Mouse (Mus musculus) ES-Bruce4 (cell line): ENCODE results near the gene Chil1. TPM values are rescaled to one million over a fixed set of nuclear protein-coding genes. Genes with fewer than 3 reads are reported as not detected.

Source experiments
- H3K27ac ChIP-seq: 2 replicates; pipeline ENCODE4 v1.5.1; 2012; ENCODE audit warnings: low read length, inconsistent platforms; ENCODE audit not compliant: insufficient read depth
- H3K27me3 ChIP-seq: 2 replicates; pipeline ENCODE4 v1.6.1; 2012; ENCODE audit warnings: mild to moderate bottlenecking, low read length, inconsistent platforms; ENCODE audit not compliant: control insufficient read depth, poor library complexity, insufficient read depth, severe bottlenecking
- H3K36me3 ChIP-seq: 2 replicates; pipeline ENCODE4 v1.6.1; 2012; ENCODE audit warnings: inconsistent platforms, mild to moderate bottlenecking, low read length, moderate library complexity; ENCODE audit not compliant: control insufficient read depth, poor library complexity, insufficient read depth, severe bottlenecking
- H3K4me1 ChIP-seq: one replicate; pipeline ENCODE4 v1.8.1; 2011; ENCODE audit warnings: low read length; ENCODE audit not compliant: control insufficient read depth, insufficient read depth
- H3K4me3 ChIP-seq: 2 replicates; pipeline ENCODE4 v1.5.1; 2011; ENCODE audit warnings: low read depth, mild to moderate bottlenecking, low read length
- H3K9ac ChIP-seq: 2 replicates; pipeline ENCODE4 v1.6.1; 2012; ENCODE audit warnings: low read depth, mild to moderate bottlenecking, inconsistent platforms; ENCODE audit not compliant: poor library complexity, severe bottlenecking
- H3K9me3 ChIP-seq: replicated peaks from 2 replicates; pipeline ENCODE4 v1.6.1; 2012; ENCODE audit warnings: mild to moderate bottlenecking, low read length, inconsistent platforms; ENCODE audit not compliant: control insufficient read depth, poor library complexity, insufficient read depth, severe bottlenecking
- CTCF ChIP-seq: IDR thresholded peaks from one replicate; pipeline ENCODE4 v1.8.1; 2011; ENCODE audit warnings: low read depth, low read length
- EP300 ChIP-seq: IDR thresholded peaks from 2 replicates; pipeline ENCODE4 v1.6.1; 2011; ENCODE audit warnings: low read depth, low read length; ENCODE audit not compliant: insufficient read depth
- POLR2A ChIP-seq: IDR thresholded peaks from one replicate; pipeline ENCODE4 v1.8.1; 2011; ENCODE audit warnings: low read length; ENCODE audit not compliant: insufficient read depth
- polyA plus RNA-seq: library from polyadenylated mRNA; stranded (reverse); fragments of >200 nt; gene quantifications from 2 replicates; pipeline ENCODE4 v1.2.4, GENCODE M21; 2011; ENCODE audit warnings: low read depth; ENCODE audit not compliant: missing spikeins, insufficient read depth, insufficient read length

Chil1 gene
- polyA plus RNA-seq, 1 experiment, result 1.8 TPM

DNA sequence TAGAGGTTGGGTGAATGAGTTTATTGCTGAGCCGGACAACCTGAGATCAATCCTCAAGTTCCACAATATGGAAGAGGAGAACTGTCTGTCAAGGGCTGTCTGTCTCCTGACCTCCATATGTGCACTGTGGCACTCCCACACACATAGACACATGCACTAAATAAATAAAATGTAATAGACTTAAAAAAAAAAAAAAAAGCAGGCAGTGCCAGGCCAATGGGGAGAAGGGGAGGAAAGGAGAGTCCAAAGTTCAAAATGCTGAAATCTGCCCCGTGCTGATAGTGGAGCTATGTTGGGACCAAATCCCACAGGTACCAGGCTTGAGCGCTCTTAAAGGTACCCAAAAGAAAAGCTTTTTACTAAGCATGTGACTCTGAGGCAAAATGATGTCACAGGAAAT lies 55.5 kb downstream of the Chil1 start:
- peaks cover 12% of the 10 kb centered on the region; the same call in 1 of the 2 replicates for H3K27me3 ChIP-seq
- H3K9ac ChIP-seq, result no peak overlapping the region
- no peaks in the 10 kb centered on the region for H3K9me3 ChIP-seq
- H3K27ac ChIP-seq, result no peak overlapping the region
- no peak overlapping the region for H3K4me3 ChIP-seq
- TF ChIP-seq CTCF, result no peak
- TF ChIP-seq POLR2A, result no peak
- TF ChIP-seq EP300, result no peak
- no peaks in the 10 kb centered on the region for H3K4me1 ChIP-seq
- H3K36me3 ChIP-seq, result no peaks in the 10 kb centered on the region

Other genes with a start within 250 kb of the Chil1 start
- gene Fmod, start 144.9 kb upstream of the Chil1 start, polyA plus RNA-seq, result not detected in 2 replicates
- 109 and 112 TPM in 2 replicates for gene Btg2, start 103.1 kb upstream of the Chil1 start, polyA plus RNA-seq
- not detected in 2 replicates for gene Chit1, start 70.9 kb upstream of the Chil1 start, polyA plus RNA-seq
- not detected in 2 replicates for gene Mybph, start 11.3 kb downstream of the Chil1 start, polyA plus RNA-seq
- 0.18 TPM in 1 of 2 replicates, not detected in the other for gene Adora1, start 53.3 kb downstream of the Chil1 start, polyA plus RNA-seq
- gene Myog, start 107.8 kb downstream of the Chil1 start, polyA plus RNA-seq, result not detected in 2 replicates
- 8.8 and 11.0 TPM in 2 replicates for gene Ppfia4, start 150.8 kb downstream of the Chil1 start, polyA plus RNA-seq
- gene Tmem183a, start 179.8 kb downstream of the Chil1 start, polyA plus RNA-seq, result 105 and 110 TPM in 2 replicates
- not detected in 2 replicates for gene 4933406M09Rik, start 203.8 kb downstream of the Chil1 start, polyA plus RNA-seq
- 70.8 and 81.3 TPM in 2 replicates for gene Cyb5r1, start 223.4 kb downstream of the Chil1 start, polyA plus RNA-seq
- 118 and 119 TPM in 2 replicates for gene Adipor1, start 233.2 kb downstream of the Chil1 start, polyA plus RNA-seq